Mouse (Mus musculus) stomach, postnatal 0 days (tissue): Measurements from ENCODE around the gene Slc9b2. TPM values are rescaled to one million over a fixed set of nuclear protein-coding genes. Genes with fewer than 3 reads are reported as not detected.

Source experiments
- ATAC-seq: fragments of 200-750 bp; cut with Nextera tagmentation; 2 replicates; pipeline ENCODE4 v1.8.0; 2017; ENCODE audit not compliant: low FRiP score, low TSS enrichment
- DNase-seq: peaks from one replicate; pipeline ENCODE4 v3.0.0-alpha.2; 2016; ENCODE audit warnings: low spot score
- H3K27ac ChIP-seq: fragments of 300-500 bp; sonication (generic); replicated peaks from 2 replicates; pipeline ENCODE4 v1.5.1; 2014; ENCODE audit warnings: mild to moderate bottlenecking, control low read depth
- H3K27me3 ChIP-seq: fragments of 300-500 bp; sonication (generic); 2 replicates; pipeline ENCODE4 v1.6.1; 2014; ENCODE audit warnings: low read length; ENCODE audit not compliant: control insufficient read depth, insufficient read depth
- H3K36me3 ChIP-seq: fragments of 300-500 bp; sonication (generic); 2 replicates; pipeline ENCODE4 v1.6.1; 2014; ENCODE audit warnings: low read length, mixed read lengths; ENCODE audit not compliant: control insufficient read depth, insufficient read depth
- H3K4me1 ChIP-seq: fragments of 300-500 bp; sonication (generic); replicated peaks from 2 replicates; pipeline ENCODE4 v1.6.1; 2014; ENCODE audit warnings: antibody characterized with exemption; ENCODE audit not compliant: control insufficient read depth, insufficient read depth
- H3K4me2 ChIP-seq: fragments of 300-500 bp; sonication (generic); replicated peaks from 2 replicates; pipeline ENCODE4 v1.6.1; 2014; ENCODE audit warnings: low read depth, mild to moderate bottlenecking, control low read depth, moderate library complexity
- H3K4me3 ChIP-seq: fragments of 300-500 bp; sonication (generic); 2 replicates; pipeline ENCODE4 v1.5.1; 2014; ENCODE audit warnings: low read depth, low read length, control low read depth
- H3K9ac ChIP-seq: fragments of 300-500 bp; sonication (generic); 2 replicates; pipeline ENCODE4 v1.6.1; 2014; ENCODE audit warnings: mild to moderate bottlenecking, low read length, control low read depth, mixed read lengths
- H3K9me3 ChIP-seq: fragments of 300-500 bp; sonication (generic); 2 replicates; pipeline ENCODE4 v1.6.1; 2016; ENCODE audit warnings: low read length; ENCODE audit not compliant: control insufficient read depth
- CTCF ChIP-seq: IDR thresholded peaks from 2 replicates; pipeline ENCODE4 v1.5.1; 2016; ENCODE audit warnings: antibody characterized with exemption, low read depth, mild to moderate bottlenecking, moderate library complexity
- EP300 ChIP-seq: optimal IDR thresholded peaks from 2 replicates; pipeline ENCODE3; 2016; ENCODE audit warnings: antibody characterized with exemption
- WGBS: fragments of 180-500 bp; shearing (Covaris S2); extraction: QIAGEN DNeasy Blood & Tissue Kit; methylation state at CpG from one replicate; pipeline ENCODE4 v1.1.7; 2014; 5-methylcytosine and 5-hydroxymethylcytosine counted together
- polyA plus RNA-seq: library from polyadenylated mRNA; unstranded; fragments of >200 nt; fragmentation: Nextera tagmentation; extraction: Ambion mirVana; gene quantifications from 2 replicates; pipeline ENCODE4 v1.2.1, GENCODE M21; 2015

Gene Slc9b2
- polyA plus RNA-seq, 1 experiment from 2014 or later, result 6.0 TPM

DNA sequence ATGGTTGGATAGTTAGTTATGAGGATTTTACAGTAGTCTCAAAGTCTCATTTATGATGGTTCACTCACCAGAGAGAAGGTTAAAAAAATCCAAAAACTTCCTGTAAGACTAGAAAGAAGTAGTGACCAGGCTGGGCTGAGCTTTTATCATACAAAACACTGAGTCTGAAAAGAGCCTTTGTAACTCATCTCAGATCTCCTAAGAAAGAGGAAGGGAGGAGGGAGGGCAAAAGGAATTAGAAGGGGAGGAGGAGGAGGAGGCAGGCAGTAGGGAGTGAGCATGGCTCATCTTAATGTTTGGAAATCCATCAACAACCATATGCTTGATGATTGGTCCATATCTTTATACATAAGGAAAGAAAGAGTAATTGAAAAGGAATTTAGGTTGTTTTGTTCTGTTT, 25.2 kb downstream of the Slc9b2 start:
- Histone ChIP-seq H3K9ac (no peak overlapping the region), H3K9me3 (no peaks in the 10 kb centered on the region), H3K27me3 (no peaks in the 10 kb centered on the region), H3K4me2 (no peak overlapping the region), H3K36me3 (no peaks in the 10 kb centered on the region), H3K27ac (no peak overlapping the region), H3K4me3 (no peak overlapping the region), H3K4me1 (no peaks in the 10 kb centered on the region)
- TF ChIP-seq CTCF (no peak), EP300 (no peak)
- ATAC-seq (no peak), DNase-seq (no peak)

DNA sequence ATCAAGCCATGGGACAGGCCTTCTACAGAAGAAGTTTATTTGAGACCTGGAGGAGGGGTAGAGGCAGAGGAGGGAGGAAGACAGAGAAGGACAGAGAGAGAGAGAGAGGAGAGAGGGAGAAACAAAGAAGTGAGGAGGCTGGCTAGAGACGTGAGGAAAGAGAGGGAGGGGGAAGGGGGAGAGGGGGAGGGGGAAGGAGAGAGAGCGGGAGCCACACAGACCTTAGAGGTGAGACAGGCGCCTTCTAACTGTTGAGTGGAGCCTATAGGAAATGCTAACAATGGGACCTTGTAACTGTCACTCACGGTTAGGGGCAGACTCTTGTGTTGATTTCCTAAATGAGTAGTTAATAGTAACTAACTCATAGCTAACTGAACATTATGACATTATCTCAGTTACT, 26.3 kb downstream of the Slc9b2 start:
- 46% methylated on average over 4 of the region's 4 CpGs for whole genome bisulfite sequencing
- TF ChIP-seq EP300 (no peak), CTCF (no peak)

DNA sequence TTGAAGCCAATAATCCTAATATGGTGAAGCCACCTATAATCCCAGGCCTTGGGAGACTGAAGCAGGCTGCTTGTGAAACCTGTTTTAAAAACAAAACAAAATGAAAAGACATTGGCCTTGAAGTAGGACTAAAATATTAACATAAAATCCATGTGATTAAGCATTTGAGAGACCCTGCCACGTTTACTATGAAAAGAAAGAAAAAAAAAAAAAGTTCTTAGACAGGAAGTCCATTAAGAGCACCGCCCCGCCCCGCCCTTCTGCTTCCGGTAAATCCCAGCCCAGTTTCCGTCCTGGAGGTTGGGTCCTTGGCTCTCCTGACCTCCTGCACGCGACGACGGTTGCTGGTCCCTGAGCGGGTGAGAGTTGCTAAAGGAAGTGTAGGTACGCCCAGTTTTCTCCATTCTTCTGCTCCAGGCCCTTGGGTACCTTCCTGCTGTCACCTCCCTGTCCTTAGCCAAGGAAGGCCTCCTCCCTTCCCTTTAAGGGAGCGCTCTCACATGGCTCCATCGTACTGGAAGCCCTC, 40.3 kb downstream of the Slc9b2 start, which contains the start of gene Slc9b1:
Slc9b1 (plus strand) TSS at position 291 of the 526 bp plus-strand sequence.
- ATAC-seq (no peak), DNase-seq (no peak)
- Histone ChIP-seq H3K4me3 (no peak within 1 kb of the TSS), H3K36me3 (no peaks in the 10 kb centered on the region), H3K27me3 (no peaks in the 10 kb centered on the region), H3K4me2 (no peak within 1 kb of the TSS), H3K27ac (no peak within 1 kb of the TSS), H3K9me3 (no peaks in the 10 kb centered on the region), H3K4me1 (no peaks in the 10 kb centered on the region), H3K9ac (no peak within 1 kb of the TSS)
- TF ChIP-seq EP300 (no peak), CTCF (no peak)
- 69% methylated on average over 14 of the region's 14 CpGs for WGBS

More for the DNA sequence above, 26.3 kb downstream of the Slc9b2 start:
- Histone ChIP-seq H3K27me3 (no peaks in the 10 kb centered on the region), H3K9me3 (no peaks in the 10 kb centered on the region), H3K36me3 (no peaks in the 10 kb centered on the region), H3K4me1 (no peaks in the 10 kb centered on the region), H3K4me2 (no peak overlapping the region), H3K9ac (no peak overlapping the region), H3K4me3 (no peak overlapping the region), H3K27ac (no peak overlapping the region)
- DNase-seq (no peak), ATAC-seq (no peak)

DNA sequence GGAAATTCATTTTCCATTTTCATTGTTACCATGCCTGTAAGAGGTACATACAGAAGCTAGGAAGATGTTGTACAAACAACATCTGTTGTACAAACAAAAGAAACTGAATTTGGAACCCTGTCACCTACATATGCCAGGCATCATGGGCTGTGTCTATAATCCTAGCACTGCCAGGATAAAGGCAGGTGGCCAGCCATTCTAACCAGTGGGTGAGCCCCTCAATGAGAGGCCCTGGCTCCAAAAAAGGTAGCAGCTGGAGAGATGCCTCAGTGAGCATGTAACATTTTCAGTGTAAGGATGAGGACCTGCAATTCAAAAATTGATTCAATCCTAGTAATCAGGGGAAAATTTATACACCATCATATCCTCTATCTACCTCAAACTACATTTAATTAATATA, 41.5 kb downstream of the Slc9b2 start:
- no peak for DNase-seq
- no peak overlapping the region for H3K27ac ChIP-seq
- H3K4me3 ChIP-seq, result no peak overlapping the region
- ATAC-seq, result no peak
- H3K9ac ChIP-seq, result no peak overlapping the region
- H3K4me2 ChIP-seq, result no peak overlapping the region
- H3K36me3 ChIP-seq, result no peaks in the 10 kb centered on the region
- H3K27me3 ChIP-seq, result no peaks in the 10 kb centered on the region
- no peaks in the 10 kb centered on the region for H3K4me1 ChIP-seq
- TF ChIP-seq CTCF, result no peak
- TF ChIP-seq EP300, result no peak
- H3K9me3 ChIP-seq, result no peaks in the 10 kb centered on the region

DNA sequence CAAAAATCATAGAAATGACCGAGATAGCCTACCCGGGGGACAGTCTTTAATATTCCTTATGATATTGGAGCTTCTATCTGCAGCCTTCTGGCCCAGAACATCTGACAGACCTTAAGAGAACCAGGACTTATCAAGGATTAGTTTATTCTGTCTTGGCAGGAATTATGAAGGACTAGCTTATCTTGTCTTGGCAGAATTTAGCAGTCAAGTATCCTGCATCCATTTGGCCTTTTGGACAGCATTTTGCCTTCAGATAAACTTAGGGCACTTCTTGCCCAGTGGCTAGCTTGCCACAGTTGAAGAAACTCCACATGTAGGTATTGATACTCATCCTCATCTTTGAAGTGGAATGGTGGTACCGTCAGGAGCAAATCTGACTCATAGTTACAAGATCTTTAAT, 44.4 kb downstream of the Slc9b2 start:
- no peak overlapping the region for H3K27ac ChIP-seq
- ATAC-seq, result no peak
- no peak for DNase-seq
- no peaks in the 10 kb centered on the region for H3K36me3 ChIP-seq
- H3K4me3 ChIP-seq, result no peak overlapping the region
- no peaks in the 10 kb centered on the region for H3K27me3 ChIP-seq
- no peak overlapping the region for H3K4me2 ChIP-seq
- TF ChIP-seq CTCF (no peak), EP300 (no peak)
- no peak overlapping the region for H3K9ac ChIP-seq
- H3K4me1 ChIP-seq, result no peaks in the 10 kb centered on the region
- WGBS, result 88% methylated on average over 3 of the region's 3 CpGs
- H3K9me3 ChIP-seq, result no peaks in the 10 kb centered on the region

DNA sequence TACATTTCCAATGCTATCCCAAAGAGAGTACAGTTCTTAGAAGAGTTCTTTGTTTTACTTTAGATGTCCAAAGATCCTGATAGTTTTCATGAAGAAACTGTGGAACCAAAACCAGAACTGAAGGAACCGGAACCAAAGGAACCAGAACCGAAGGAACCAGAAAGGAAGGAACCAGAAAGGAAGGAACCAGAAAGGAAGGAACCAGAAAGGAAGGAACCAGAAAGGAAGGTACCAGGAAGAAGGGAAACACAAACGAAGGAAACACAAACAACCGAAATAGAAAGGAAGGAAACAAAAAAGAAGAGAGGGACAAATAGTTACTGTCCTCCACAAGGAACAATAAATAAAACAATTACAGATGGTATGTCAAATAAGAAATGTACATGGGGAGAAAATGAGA, 49.9 kb downstream of the Slc9b2 start:
- Histone ChIP-seq H3K36me3 (no peaks in the 10 kb centered on the region), H3K9ac (no peak overlapping the region), H3K4me1 (no peaks in the 10 kb centered on the region), H3K27me3 (no peaks in the 10 kb centered on the region), H3K27ac (no peak overlapping the region), H3K4me3 (no peak overlapping the region), H3K9me3 (no peaks in the 10 kb centered on the region), H3K4me2 (no peak overlapping the region)
- TF ChIP-seq CTCF, result no peak
- no peak for TF ChIP-seq EP300
- ATAC-seq, result no peak
- DNase-seq, result no peak
- WGBS, result 85% methylated on average over 4 of the region's 4 CpGs
